Mouse (Mus musculus): ENCODE data around the gene Nup210l. TPM values are rescaled to one million over a fixed set of nuclear protein-coding genes. Genes with fewer than 3 reads are reported as not detected.

The Nup210l gene
- polyA plus RNA-seq, 1 experiment = 0.47 TPM

DNA sequence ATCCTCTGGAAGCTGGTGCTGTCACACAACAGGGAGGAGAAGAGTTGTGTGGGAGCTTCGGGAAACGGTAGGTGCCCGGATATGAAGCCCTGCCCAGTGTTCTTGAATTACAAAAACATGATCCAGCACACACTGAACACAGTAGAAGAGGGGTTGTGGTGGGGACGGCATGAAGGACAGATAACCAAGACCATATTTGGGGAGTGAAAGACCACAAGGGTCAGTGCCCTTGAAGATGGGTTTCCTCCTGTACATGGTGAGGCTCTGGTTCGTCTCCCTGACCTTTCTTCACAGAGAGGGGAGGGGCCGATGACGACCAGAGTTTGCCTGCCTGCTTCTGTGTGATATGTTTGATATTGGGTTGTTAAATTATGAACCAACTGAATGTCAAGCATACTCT lies 34.2 kb upstream of the Nup210l start:
- Histone ChIP-seq H3K27me3 (ENCODE audit: control insufficient read depth, insufficient read depth, insufficient read length) (no peaks in the 10 kb centered on the region), H3K79me3 (ENCODE audit: low read depth) (no peaks in the 10 kb centered on the region), H3K4me3 (ENCODE audit: insufficient read depth, poor library complexity, severe bottlenecking) (no peak overlapping the region), H3K36me3 (ENCODE audit: control insufficient read depth, insufficient read depth) (peaks cover 8% of the 10 kb centered on the region), H3K79me2 (ENCODE audit: control insufficient read depth, insufficient read depth) (no peaks in the 10 kb centered on the region), H3ac (ENCODE audit: control insufficient read depth, insufficient read length, low read depth) (no peak overlapping the region)
- no peak for TF ChIP-seq FOSL1 (IDR thresholded peaks at IDR 0.05; ENCODE audit: insufficient read depth, low read length, poor library complexity, severe bottlenecking)
- TF ChIP-seq CTCF (IDR thresholded peaks at IDR 0.05; ENCODE audit: control insufficient read depth, insufficient read depth, insufficient read length) = no peak
- no peak for TF ChIP-seq MYOG (IDR thresholded peaks at IDR 0.05; ENCODE audit: control insufficient read depth, extremely low read depth, insufficient read length)
- TF ChIP-seq CEBPB (IDR thresholded peaks at IDR 0.05; ENCODE audit: low read depth) = no peak
- no peak for TF ChIP-seq MAX (IDR thresholded peaks at IDR 0.05)
- no peak for TF ChIP-seq USF1 (IDR thresholded peaks at IDR 0.05; ENCODE audit: low read depth)
- no peak for TF ChIP-seq MYOD1 (IDR thresholded peaks at IDR 0.05; ENCODE audit: control insufficient read depth, insufficient read length, low read depth)

GRCm38 (mm10) chr3:90072294-90072693 lies 31.6 kb upstream of the Nup210l start, which contains the start of gene Tpm3:
TSS of gene Tpm3 (plus strand) at chr3:90072649.
- no peak within 1 kb of the TSS for H3K4me3 ChIP-seq (ENCODE audit: insufficient read depth, poor library complexity, severe bottlenecking)
- no peak for TF ChIP-seq CTCF (IDR thresholded peaks at IDR 0.05; ENCODE audit: control insufficient read depth, insufficient read depth, insufficient read length)

GRCm38 (mm10) chr3:90076921-90077716 lies 26.8 kb upstream of the Nup210l start:
- Histone ChIP-seq H3K79me2 (ENCODE audit: control insufficient read depth, insufficient read depth) (peaks cover 26% of the 10 kb centered on the region), H3ac (ENCODE audit: control insufficient read depth, insufficient read length, low read depth) (no peak overlapping the region), H3K79me3 (ENCODE audit: low read depth) (peaks cover 20% of the 10 kb centered on the region), H3K4me3 (ENCODE audit: insufficient read depth, poor library complexity, severe bottlenecking) (no peak overlapping the region), H3K36me3 (ENCODE audit: control insufficient read depth, insufficient read depth) (peaks cover 3% of the 10 kb centered on the region), H3K27me3 (ENCODE audit: control insufficient read depth, insufficient read depth, insufficient read length) (no peaks in the 10 kb centered on the region)
- no peak for TF ChIP-seq MAX (IDR thresholded peaks at IDR 0.05)
- peak; percentile 12 for TF ChIP-seq MYOD1 (IDR thresholded peaks at IDR 0.05; ENCODE audit: control insufficient read depth, insufficient read length, low read depth)

More at GRCm38 (mm10) chr3:90072294-90072693, 31.6 kb upstream of the Nup210l start, which contains the start of gene Tpm3:
- Histone ChIP-seq H3ac (ENCODE audit: control insufficient read depth, insufficient read length, low read depth) (no peak within 1 kb of the TSS), H3K36me3 (ENCODE audit: control insufficient read depth, insufficient read depth) (no peaks in the 10 kb centered on the region), H3K79me2 (ENCODE audit: control insufficient read depth, insufficient read depth) (no peaks in the 10 kb centered on the region), H3K79me3 (ENCODE audit: low read depth) (no peaks in the 10 kb centered on the region), H3K27me3 (ENCODE audit: control insufficient read depth, insufficient read depth, insufficient read length) (no peaks in the 10 kb centered on the region)

DNA sequence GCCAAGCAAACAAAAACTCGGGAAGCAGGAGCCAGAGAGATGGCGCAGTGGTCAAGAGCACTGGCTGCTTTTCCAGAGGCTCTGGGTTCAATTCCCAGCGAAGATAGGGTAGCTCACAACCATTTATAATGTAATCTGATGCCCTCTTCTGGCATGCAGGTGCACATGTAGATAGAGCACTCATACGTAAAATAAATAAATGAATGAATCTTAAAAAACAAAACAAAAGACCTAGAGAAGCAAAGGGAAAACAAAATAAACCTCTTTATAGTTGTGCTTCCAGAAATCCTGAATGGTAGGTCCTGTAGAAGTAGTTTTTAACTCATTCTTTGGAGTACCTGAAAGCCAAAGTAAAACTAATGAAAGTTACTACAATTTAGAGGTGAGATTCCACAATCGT lies 25.7 kb upstream of the Nup210l start:
- peaks cover 3% of the 10 kb centered on the region for H3K36me3 ChIP-seq (ENCODE audit: control insufficient read depth, insufficient read depth)
- peaks cover 31% of the 10 kb centered on the region for H3K79me3 ChIP-seq (ENCODE audit: low read depth)
- no peak overlapping the region for H3K4me3 ChIP-seq (ENCODE audit: insufficient read depth, poor library complexity, severe bottlenecking)
- no peaks in the 10 kb centered on the region for H3K27me3 ChIP-seq (ENCODE audit: control insufficient read depth, insufficient read depth, insufficient read length)
- H3ac ChIP-seq (ENCODE audit: control insufficient read depth, insufficient read length, low read depth) = no peak overlapping the region
- peaks cover 37% of the 10 kb centered on the region for H3K79me2 ChIP-seq (ENCODE audit: control insufficient read depth, insufficient read depth)
- no peak for TF ChIP-seq CEBPB (IDR thresholded peaks at IDR 0.05; ENCODE audit: low read depth)
- TF ChIP-seq USF1 (IDR thresholded peaks at IDR 0.05; ENCODE audit: low read depth) = no peak
- no peak for TF ChIP-seq FOSL1 (IDR thresholded peaks at IDR 0.05; ENCODE audit: insufficient read depth, low read length, poor library complexity, severe bottlenecking)
- TF ChIP-seq MAX (IDR thresholded peaks at IDR 0.05) = no peak
- TF ChIP-seq MYOD1 (IDR thresholded peaks at IDR 0.05; ENCODE audit: control insufficient read depth, insufficient read length, low read depth) = no peak
- no peak for TF ChIP-seq CTCF (IDR thresholded peaks at IDR 0.05; ENCODE audit: control insufficient read depth, insufficient read depth, insufficient read length)
- no peak for TF ChIP-seq MYOG (IDR thresholded peaks at IDR 0.05; ENCODE audit: control insufficient read depth, extremely low read depth, insufficient read length)

DNA sequence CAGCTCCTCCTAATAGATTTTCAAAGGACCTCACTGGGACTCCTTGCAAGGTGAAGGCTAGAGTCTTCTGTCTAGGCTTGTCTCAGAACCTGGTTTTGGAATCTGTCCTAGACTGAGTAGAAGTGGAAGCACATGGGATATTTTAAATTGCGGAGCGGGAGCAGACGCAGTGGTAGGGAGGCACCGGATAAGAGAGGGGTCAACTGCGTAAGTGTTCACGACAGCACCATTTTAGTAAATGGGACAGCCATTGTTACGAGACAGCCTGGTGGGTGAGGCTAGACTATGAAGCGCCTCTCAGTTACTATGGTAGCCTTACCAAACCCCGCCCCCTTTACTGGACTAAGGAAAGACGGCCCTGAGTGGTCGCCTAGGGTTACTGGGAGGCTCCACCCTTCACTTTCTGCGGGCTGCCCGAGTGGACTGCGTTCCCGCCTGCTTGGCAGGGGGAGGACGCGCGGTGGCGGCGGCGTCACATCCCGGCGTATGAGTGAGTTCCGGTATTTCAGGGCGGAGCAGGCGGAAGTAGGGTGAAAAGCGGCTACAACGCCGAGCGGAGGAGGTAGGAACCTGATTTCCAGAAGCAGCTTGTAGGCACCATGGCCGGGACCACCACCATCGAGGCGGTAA lies 24.7 kb upstream of the Nup210l start:
- Histone ChIP-seq H3K36me3 (ENCODE audit: control insufficient read depth, insufficient read depth) (peaks cover 13% of the 10 kb centered on the region), H3K4me3 (ENCODE audit: insufficient read depth, poor library complexity, severe bottlenecking) (peak overlapping the region; percentile 94), H3ac (ENCODE audit: control insufficient read depth, insufficient read length, low read depth) (no peak overlapping the region), H3K27me3 (ENCODE audit: control insufficient read depth, insufficient read depth, insufficient read length) (no peaks in the 10 kb centered on the region), H3K79me2 (ENCODE audit: control insufficient read depth, insufficient read depth) (peaks cover 47% of the 10 kb centered on the region), H3K79me3 (ENCODE audit: low read depth) (peaks cover 41% of the 10 kb centered on the region)
- TF ChIP-seq MYOD1 (IDR thresholded peaks at IDR 0.05; ENCODE audit: control insufficient read depth, insufficient read length, low read depth) = no peak
- no peak for TF ChIP-seq CTCF (IDR thresholded peaks at IDR 0.05; ENCODE audit: control insufficient read depth, insufficient read depth, insufficient read length)
- no peak for TF ChIP-seq USF1 (IDR thresholded peaks at IDR 0.05; ENCODE audit: low read depth)
- TF ChIP-seq MAX (IDR thresholded peaks at IDR 0.05) = peak; percentile 29
- no peak for TF ChIP-seq CEBPB (IDR thresholded peaks at IDR 0.05; ENCODE audit: low read depth)
- no peak for TF ChIP-seq FOSL1 (IDR thresholded peaks at IDR 0.05; ENCODE audit: insufficient read depth, low read length, poor library complexity, severe bottlenecking)
- no peak for TF ChIP-seq MYOG (IDR thresholded peaks at IDR 0.05; ENCODE audit: control insufficient read depth, extremely low read depth, insufficient read length)

Measured in C2C12 (cell line).